ENCODE assay signal across 31 mouse cellular contexts in genomic region chr15:40368746-40369145, GRCm38 (mm10).
A peak's percentile ranks its signal among the peaks of the same experiment; 100 is the strongest.
DNase-seq lines count a peak whose midpoint lies in the region; ATAC-seq and TF ChIP-seq lines count a peak whose summit lies in the region.
"Had no signal": no experiment of that assay in that cellular context is flagged by ENCODE, and none has a peak within 500 bp of the region (broad histone marks: within the 10 kb centered on the region; RNA-seq: fewer than 3 reads in every experiment).

No protein-coding gene starts in this region.

- no peak for TF ChIP-seq EP300 in lung, postnatal 0 days (IDR thresholded peaks at IDR 0.05)

- ATAC-seq in heart, embryonic 11.5 days (replicated peaks; ENCODE audit: insufficient number of reproducible peaks, low FRiP score, low TSS enrichment): no peak
- no peak for ATAC-seq in kidney, embryonic 15.5 days (replicated peaks; ENCODE audit: low FRiP score)
- no peak for ATAC-seq in lung, postnatal 0 days
- ATAC-seq: forebrain, embryonic 14.5 days; forebrain, postnatal 0 days; hindbrain, embryonic 16.5 days; Patski had no signal

- no peak overlapping the region for H3K4me2 ChIP-seq in heart, embryonic 11.5 days
- no peak overlapping the region for H3K4me2 ChIP-seq in kidney, embryonic 15.5 days
- H3K4me2 ChIP-seq in lung, postnatal 0 days (replicated peaks; ENCODE audit: low read depth, low read length): no peak overlapping the region
- H3K4me2 ChIP-seq: embryonic facial prominence, embryonic 12.5 days; embryonic facial prominence, embryonic 15.5 days; heart, embryonic 12.5 days; heart, embryonic 15.5 days; hindbrain, embryonic 13.5 days had no signal

- TF ChIP-seq CTCF in lung, postnatal 0 days (IDR thresholded peaks at IDR 0.05): no peak

- no peaks in the 10 kb centered on the region for H3K27me3 ChIP-seq in heart, embryonic 11.5 days (ENCODE audit: control insufficient read depth, insufficient read depth, low read length)
- no peaks in the 10 kb centered on the region for H3K27me3 ChIP-seq in kidney, embryonic 15.5 days
- H3K27me3 ChIP-seq in lung, postnatal 0 days (replicated peaks; ENCODE audit: insufficient read depth, low read length): no peaks in the 10 kb centered on the region
- H3K27me3 ChIP-seq: CH12.LX; embryonic facial prominence, embryonic 12.5 days; embryonic facial prominence, embryonic 15.5 days; heart, embryonic 12.5 days; heart, embryonic 15.5 days; hindbrain, embryonic 13.5 days; Patski had no signal

- no peak overlapping the region for H3K4me3 ChIP-seq in heart, embryonic 11.5 days (ENCODE audit: low read depth, low read length)
- H3K4me3 ChIP-seq in kidney, embryonic 15.5 days (replicated peaks): no peak overlapping the region
- no peak overlapping the region for H3K4me3 ChIP-seq in lung, postnatal 0 days (ENCODE audit: low read depth, low read length)
- H3K4me3 ChIP-seq: embryonic facial prominence, embryonic 12.5 days; embryonic facial prominence, embryonic 15.5 days; heart, embryonic 12.5 days; heart, embryonic 15.5 days; hindbrain, embryonic 10.5 days; hindbrain, embryonic 13.5 days had no signal

- H3K9ac ChIP-seq in heart, embryonic 11.5 days (ENCODE audit: low read depth, low read length): no peak overlapping the region
- H3K9ac ChIP-seq in kidney, embryonic 15.5 days: no peak overlapping the region
- no peak overlapping the region for H3K9ac ChIP-seq in lung, postnatal 0 days (replicated peaks; ENCODE audit: low read depth)
- H3K9ac ChIP-seq: embryonic facial prominence, embryonic 12.5 days; embryonic facial prominence, embryonic 15.5 days; forebrain, postnatal 0 days; heart, embryonic 12.5 days; heart, embryonic 15.5 days; hindbrain, embryonic 13.5 days had no signal

- WGBS in heart, embryonic 11.5 days (ENCODE audit: insufficient replicate concordance): 80% methylated on average over 3 of the region's 3 CpGs
- 54% methylated on average over 3 of the region's 3 CpGs for WGBS in kidney, embryonic 15.5 days
- WGBS in lung, postnatal 0 days: 44% methylated on average over 3 of the region's 3 CpGs

- no peak overlapping the region for H3K27ac ChIP-seq in heart, embryonic 11.5 days (ENCODE audit: low read depth, low read length)
- H3K27ac ChIP-seq in kidney, embryonic 15.5 days: no peak overlapping the region
- no peak overlapping the region for H3K27ac ChIP-seq in lung, postnatal 0 days (ENCODE audit: low read length)
- H3K27ac ChIP-seq: embryonic facial prominence, embryonic 12.5 days; embryonic facial prominence, embryonic 15.5 days; heart, embryonic 15.5 days; hindbrain, embryonic 10.5 days; hindbrain, embryonic 13.5 days had no signal

- peak; percentile 16 to 54 for DNase-seq in adrenal gland, adult (ENCODE audit: inconsistent age in 2 of 2, low spot score in 1 of 2)
- no peak for DNase-seq in adrenal gland, postnatal 10 days
- DNase-seq in heart, adult 11 months: peak; percentile 72
- DNase-seq in kidney, postnatal 14 days: peak; percentile 4
- DNase-seq in lung, postnatal 10 days: peak; percentile 33
- DNase-seq in lung, postnatal 0 days (ENCODE audit: low spot score): no peak
- DNase-seq: adrenal gland, adult 8-10 months; adrenal gland, postnatal 36 days; B cell, adult 2 months; cerebellum, adult 11 months; cerebellum, adult 2 months; cerebellum, adult 9-11 months; cerebellum, postnatal 25 days; forebrain, postnatal 0 days; gastrocnemius, postnatal 10 days; gastrocnemius, postnatal 36 days; heart, postnatal 10 days; heart, postnatal 36 days had no signal

- H3K4me1 ChIP-seq in heart, embryonic 11.5 days (ENCODE audit: control insufficient read depth, insufficient read depth, low read length): 0 out of 2 replicates have a peak, but pooled peaks cover 2% of the 10 kb centered on the region
- H3K4me1 ChIP-seq in kidney, embryonic 15.5 days: no peaks in the 10 kb centered on the region
- no peaks in the 10 kb centered on the region for H3K4me1 ChIP-seq in lung, postnatal 0 days (ENCODE audit: insufficient read depth, low read depth, low read length)
- H3K4me1 ChIP-seq: embryonic facial prominence, embryonic 12.5 days; embryonic facial prominence, embryonic 15.5 days; hindbrain, embryonic 10.5 days; hindbrain, embryonic 13.5 days had no signal

- H3K9me3 ChIP-seq in heart, embryonic 11.5 days (replicated peaks; ENCODE audit: control insufficient read depth, low read length): no peaks in the 10 kb centered on the region
- no peaks in the 10 kb centered on the region for H3K9me3 ChIP-seq in kidney, embryonic 15.5 days (replicated peaks)
- H3K9me3 ChIP-seq in lung, postnatal 0 days (ENCODE audit: low read length): no peaks in the 10 kb centered on the region
- H3K9me3 ChIP-seq: embryonic facial prominence, embryonic 12.5 days; embryonic facial prominence, embryonic 15.5 days; G1E; heart, embryonic 12.5 days; heart, embryonic 15.5 days; hindbrain, embryonic 10.5 days; hindbrain, embryonic 13.5 days had no signal

- H3K36me3 ChIP-seq in heart, embryonic 11.5 days (ENCODE audit: control insufficient read depth, insufficient read depth, low read length): no peaks in the 10 kb centered on the region
- no peaks in the 10 kb centered on the region for H3K36me3 ChIP-seq in kidney, embryonic 15.5 days
- H3K36me3 ChIP-seq in lung, postnatal 0 days (ENCODE audit: insufficient read depth, low read length): no peaks in the 10 kb centered on the region
- H3K36me3 ChIP-seq: embryonic facial prominence, embryonic 12.5 days; embryonic facial prominence, embryonic 15.5 days; G1E; heart, embryonic 12.5 days; heart, embryonic 15.5 days; hindbrain, embryonic 10.5 days; hindbrain, embryonic 13.5 days had no signal

Comparison
In these comparisons a context has a peak if more than half of its experiments do, and no peak if none do; other contexts are left out.
1. DNase-seq: peak in adrenal gland, adult (2 of 2), heart, adult 11 months (single experiment), kidney, postnatal 14 days (single experiment) and lung, postnatal 10 days (single experiment); none in adrenal gland, postnatal 10 days (single experiment) and lung, postnatal 0 days (single experiment).